Mouse (Mus musculus) embryonic facial prominence, embryonic 13.5 days (tissue): Measurements from ENCODE around the gene Cyp27b1. TPM values are rescaled to one million over a fixed set of nuclear protein-coding genes. Genes with fewer than 3 reads are reported as not detected.
A peak's percentile ranks its signal among the peaks of the same experiment; 100 is the strongest.

Source experiments
- ATAC-seq: fragments of 200-750 bp; cut with Nextera tagmentation; 2 replicates; pipeline ENCODE4 v1.8.0; 2017; ENCODE audit warnings: low read depth; ENCODE audit not compliant: insufficient number of reproducible peaks, insufficient read depth, low FRiP score, low TSS enrichment
- H3K27ac ChIP-seq: fragments of 300-500 bp; sonication (generic); 2 replicates; pipeline ENCODE4 v1.5.1; 2015; ENCODE audit warnings: moderate library complexity, mild to moderate bottlenecking, inconsistent platforms
- H3K27me3 ChIP-seq: fragments of 300-500 bp; sonication (generic); 2 replicates; pipeline ENCODE4 v1.6.1; 2015; ENCODE audit warnings: mild to moderate bottlenecking, inconsistent platforms
- H3K36me3 ChIP-seq: fragments of 300-500 bp; sonication (generic); 2 replicates; pipeline ENCODE4 v1.6.1; 2015; ENCODE audit warnings: mild to moderate bottlenecking, inconsistent platforms
- H3K4me1 ChIP-seq: fragments of 300-500 bp; sonication (generic); 2 replicates; pipeline ENCODE4 v1.6.1; 2015; ENCODE audit warnings: inconsistent platforms
- H3K4me2 ChIP-seq: fragments of 300-500 bp; sonication (generic); 2 replicates; pipeline ENCODE4 v1.6.1; 2015; ENCODE audit warnings: moderate library complexity, mild to moderate bottlenecking, inconsistent platforms
- H3K4me3 ChIP-seq: fragments of 300-500 bp; sonication (generic); 2 replicates; pipeline ENCODE4 v1.5.1; 2015; ENCODE audit warnings: mild to moderate bottlenecking, inconsistent platforms
- H3K9ac ChIP-seq: fragments of 300-500 bp; sonication (generic); 2 replicates; pipeline ENCODE4 v1.6.1; 2015; ENCODE audit warnings: mild to moderate bottlenecking, inconsistent platforms
- H3K9me3 ChIP-seq: fragments of 300-500 bp; sonication (generic); 2 replicates; pipeline ENCODE4 v1.6.1; 2016; ENCODE audit warnings: inconsistent platforms
- WGBS: fragments of 180-500 bp; shearing (Covaris S2); methylation state at CpG from one replicate; pipeline ENCODE4 v1.1.7; 2015; ENCODE audit warnings: mixed read lengths; 5-methylcytosine and 5-hydroxymethylcytosine counted together
- polyA plus RNA-seq: library from polyadenylated mRNA; unstranded; fragments of >200 nt; fragmentation: Nextera tagmentation; extraction: Ambion mirVana; gene quantifications from 2 replicates; pipeline ENCODE4 v1.2.1, GENCODE M21; 2015

Gene Cyp27b1
- 0.08 and 0.11 TPM in 2 replicates for polyA plus RNA-seq

DNA sequence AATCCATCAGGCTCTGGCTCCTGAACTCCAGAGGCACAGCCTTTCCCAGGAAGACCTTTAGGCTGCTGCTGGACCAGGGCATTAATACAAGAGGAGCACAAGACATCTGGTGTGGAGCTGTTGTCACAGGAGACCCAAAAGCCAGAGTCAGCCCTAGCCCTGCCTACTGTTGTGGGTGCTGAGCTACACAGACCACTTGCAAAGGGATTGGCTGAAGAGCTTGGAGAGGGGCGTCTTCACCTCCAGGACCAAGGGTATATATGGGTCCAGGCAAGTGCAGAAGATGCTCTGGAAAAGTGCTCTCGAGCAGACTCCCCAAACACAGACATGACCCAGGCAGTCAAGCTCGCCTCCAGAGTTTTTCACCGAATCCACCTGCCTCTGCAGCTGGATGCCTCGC lies at the start of gene Cyp27b1:
Gene Cyp27b1 (plus strand): TSS at position 297 of the 400 bp plus-strand sequence.
- H3K4me3 ChIP-seq, result peak within 1 kb of the TSS; percentile 16
- peaks cover 35% of the 10 kb centered on the region for H3K36me3 ChIP-seq
- H3K4me2 ChIP-seq, result peak within 1 kb of the TSS; percentile 35
- 20% methylated on average over 5 of the region's 5 CpGs for WGBS
- H3K9me3 ChIP-seq, result no peaks in the 10 kb centered on the region
- peak within 1 kb of the TSS; percentile 11; the same call in 1 of the 2 replicates for H3K9ac ChIP-seq
- no peak for ATAC-seq
- H3K27me3 ChIP-seq, result peaks cover 58% of the 10 kb centered on the region
- peaks cover 15% of the 10 kb centered on the region for H3K4me1 ChIP-seq
- no peak within 1 kb of the TSS for H3K27ac ChIP-seq

DNA sequence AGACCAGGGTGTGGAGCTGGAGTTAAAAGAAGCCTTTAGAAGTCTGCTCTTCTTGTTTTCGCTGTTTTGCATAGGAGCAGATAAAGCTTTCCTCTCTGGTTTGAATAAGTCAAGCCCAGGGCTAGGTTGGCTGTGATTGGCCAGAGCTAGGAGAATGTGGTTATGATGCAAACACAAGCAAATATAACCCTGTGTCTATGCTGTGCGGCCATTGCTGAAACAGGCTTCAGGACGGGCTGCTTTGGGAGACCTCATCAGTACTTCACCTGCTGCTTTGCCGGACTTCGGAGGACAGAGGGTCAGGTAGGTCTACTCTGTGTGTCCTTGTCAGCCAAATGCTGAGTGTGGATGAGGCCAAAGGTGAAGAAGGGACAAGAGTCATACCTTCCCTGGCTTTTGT lies 47.5 kb upstream of the Cyp27b1 start, which contains the start of gene Avil:
Gene Avil (plus strand): TSS at position 181 of the 400 bp plus-strand sequence.
- H3K27ac ChIP-seq, result peak within 1 kb of the TSS; percentile 57; the same call in 1 of the 2 replicates
- H3K36me3 ChIP-seq, result peaks cover 43% of the 10 kb centered on the region
- no peak within 1 kb of the TSS for H3K4me3 ChIP-seq
- H3K9ac ChIP-seq, result no peak within 1 kb of the TSS
- no peaks in the 10 kb centered on the region for H3K27me3 ChIP-seq
- H3K4me2 ChIP-seq, result no peak within 1 kb of the TSS
- no peak for ATAC-seq
- H3K4me1 ChIP-seq, result peaks cover 7% of the 10 kb centered on the region
- H3K9me3 ChIP-seq, result no peaks in the 10 kb centered on the region
- WGBS, result 90% methylated on average over 5 of the region's 5 CpGs

DNA sequence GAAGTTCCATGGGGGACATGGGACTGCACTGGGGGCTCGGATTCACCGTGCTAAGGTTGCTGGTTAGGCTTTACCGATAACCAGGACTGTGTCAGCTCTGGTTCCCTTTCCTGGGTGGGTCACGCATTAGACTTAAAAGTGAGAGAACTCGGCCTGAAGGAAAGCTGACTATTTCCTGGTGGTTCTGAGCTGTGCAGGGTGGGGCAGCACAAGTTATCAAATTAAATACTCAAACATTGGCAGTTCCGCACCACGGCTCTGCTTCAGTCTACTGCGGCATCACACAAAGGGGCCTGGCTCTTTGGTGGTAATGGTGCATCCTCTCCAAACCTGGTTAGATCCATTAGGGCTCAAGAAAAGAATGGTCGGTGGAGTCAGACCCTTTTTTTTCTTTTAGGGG lies 46.8 kb upstream of the Cyp27b1 start:
- Histone ChIP-seq H3K9ac (no peak overlapping the region), H3K9me3 (no peaks in the 10 kb centered on the region), H3K27me3 (no peaks in the 10 kb centered on the region), H3K27ac (peak overlapping the region; percentile 57; the same call in 1 of the 2 replicates), H3K36me3 (peaks cover 35% of the 10 kb centered on the region), H3K4me3 (no peak overlapping the region), H3K4me1 (peaks cover 7% of the 10 kb centered on the region), H3K4me2 (no peak overlapping the region)
- 81% methylated on average over 9 of the region's 9 CpGs for WGBS
- no peak for ATAC-seq

- 68% methylated on average over 1 of the region's 1 CpGs for WGBS
- H3K4me1 ChIP-seq, result peaks cover 7% of the 10 kb centered on the region
- H3K9ac ChIP-seq, result no peak overlapping the region
- no peaks in the 10 kb centered on the region for H3K9me3 ChIP-seq
- no peak overlapping the region for H3K4me3 ChIP-seq
- H3K36me3 ChIP-seq, result peaks cover 35% of the 10 kb centered on the region
- H3K27ac ChIP-seq, result no peak overlapping the region
- no peak for ATAC-seq
- H3K4me2 ChIP-seq, result no peak overlapping the region
- no peaks in the 10 kb centered on the region for H3K27me3 ChIP-seq
Measured at GRCm38 (mm10) chr10:127002056-127002455, 46.0 kb upstream of the Cyp27b1 start.

- WGBS, result 91% methylated on average over 5 of the region's 5 CpGs
- peaks cover 2% of the 10 kb centered on the region; the same call in 1 of the 2 replicates for H3K4me1 ChIP-seq
- no peak overlapping the region for H3K9ac ChIP-seq
- no peaks in the 10 kb centered on the region for H3K9me3 ChIP-seq
- peaks cover 29% of the 10 kb centered on the region for H3K36me3 ChIP-seq
- no peaks in the 10 kb centered on the region for H3K27me3 ChIP-seq
- no peak for ATAC-seq
- no peak overlapping the region for H3K27ac ChIP-seq
- H3K4me3 ChIP-seq, result no peak overlapping the region
- no peak overlapping the region for H3K4me2 ChIP-seq
Measured at GRCm38 (mm10) chr10:127002765-127003164, 45.3 kb upstream of the Cyp27b1 start.

DNA sequence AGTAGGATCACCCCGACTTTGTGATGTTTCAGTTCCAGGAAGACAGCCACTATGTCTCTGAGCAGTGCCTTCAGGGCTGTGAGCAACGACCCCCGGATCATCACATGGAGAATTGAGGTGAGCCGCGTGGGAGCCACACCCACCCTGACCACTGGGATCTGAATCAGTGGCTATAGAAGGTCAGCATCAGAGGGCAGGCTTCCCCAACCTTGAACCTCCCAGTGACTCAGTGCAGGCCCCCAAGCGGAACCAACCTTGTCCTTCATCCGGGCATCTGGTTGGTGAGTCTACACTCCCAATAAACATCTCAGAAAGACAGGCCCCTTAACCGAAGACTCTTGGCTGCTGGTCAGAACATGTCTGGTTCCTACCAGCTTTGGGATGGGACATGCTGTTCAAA lies 44.7 kb upstream of the Cyp27b1 start:
- Histone ChIP-seq H3K9me3 (no peaks in the 10 kb centered on the region), H3K4me1 (no peaks in the 10 kb centered on the region), H3K4me2 (no peak overlapping the region), H3K27ac (no peak overlapping the region), H3K27me3 (no peaks in the 10 kb centered on the region), H3K36me3 (peaks cover 23% of the 10 kb centered on the region), H3K4me3 (no peak overlapping the region), H3K9ac (no peak overlapping the region)
- no peak for ATAC-seq
- WGBS, result 85% methylated on average over 8 of the region's 8 CpGs

DNA sequence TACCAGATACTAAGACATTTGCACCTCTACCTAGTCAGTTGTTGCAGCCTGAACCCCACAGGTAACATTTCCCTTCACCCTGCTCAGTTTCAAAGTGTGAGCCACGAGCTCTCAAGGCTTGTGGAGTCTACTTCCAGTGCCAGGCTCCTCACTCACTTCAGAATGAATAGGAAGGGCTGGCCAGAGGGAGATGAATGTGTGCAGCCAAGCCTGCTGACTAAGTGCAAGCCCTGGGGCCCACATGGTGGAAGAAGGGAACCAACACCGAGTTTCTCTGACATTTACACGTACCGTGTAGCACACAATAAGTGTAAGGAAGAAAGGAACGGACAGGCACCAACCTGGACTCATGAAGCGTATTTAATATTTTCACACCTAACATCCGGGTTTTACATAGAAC lies 44.2 kb upstream of the Cyp27b1 start:
- Histone ChIP-seq H3K27ac (no peak overlapping the region), H3K9ac (no peak overlapping the region), H3K36me3 (peaks cover 18% of the 10 kb centered on the region), H3K27me3 (no peaks in the 10 kb centered on the region), H3K9me3 (no peaks in the 10 kb centered on the region), H3K4me3 (no peak overlapping the region), H3K4me1 (no peaks in the 10 kb centered on the region), H3K4me2 (no peak overlapping the region)
- ATAC-seq, result no peak
- 84% methylated on average over 7 of the region's 7 CpGs for WGBS

DNA sequence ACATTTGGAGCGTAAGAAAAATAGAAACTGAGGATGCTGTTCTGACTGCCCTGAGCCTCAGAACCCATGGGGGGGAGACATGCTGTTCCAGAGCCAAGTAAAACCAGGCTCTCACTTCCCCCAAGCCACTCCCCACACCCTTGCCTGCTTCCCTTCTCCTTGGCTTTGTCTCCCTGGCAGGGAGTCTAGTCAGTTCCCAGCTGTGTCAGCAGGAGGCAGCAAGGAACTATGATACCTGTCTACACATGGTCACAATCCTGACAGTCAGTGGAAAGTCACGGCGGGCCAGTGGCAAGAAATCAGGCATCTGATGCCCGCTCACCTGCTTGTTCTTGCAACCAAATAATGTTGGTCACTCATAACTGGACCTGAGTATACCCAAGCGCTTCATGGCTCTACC lies 31.6 kb upstream of the Cyp27b1 start:
- ATAC-seq, result no peak; the same call in 1 of the 2 replicates
- H3K36me3 ChIP-seq, result 0 out of 2 replicates have a peak, but pooled peaks cover 6% of the 10 kb centered on the region
- H3K27ac ChIP-seq, result no peak overlapping the region
- H3K27me3 ChIP-seq, result no peaks in the 10 kb centered on the region
- H3K4me3 ChIP-seq, result no peak overlapping the region
- H3K4me1 ChIP-seq, result peaks cover 7% of the 10 kb centered on the region
- no peaks in the 10 kb centered on the region for H3K9me3 ChIP-seq
- H3K4me2 ChIP-seq, result no peak overlapping the region
- no peak overlapping the region for H3K9ac ChIP-seq
- 58% methylated on average over 5 of the region's 5 CpGs for WGBS

DNA sequence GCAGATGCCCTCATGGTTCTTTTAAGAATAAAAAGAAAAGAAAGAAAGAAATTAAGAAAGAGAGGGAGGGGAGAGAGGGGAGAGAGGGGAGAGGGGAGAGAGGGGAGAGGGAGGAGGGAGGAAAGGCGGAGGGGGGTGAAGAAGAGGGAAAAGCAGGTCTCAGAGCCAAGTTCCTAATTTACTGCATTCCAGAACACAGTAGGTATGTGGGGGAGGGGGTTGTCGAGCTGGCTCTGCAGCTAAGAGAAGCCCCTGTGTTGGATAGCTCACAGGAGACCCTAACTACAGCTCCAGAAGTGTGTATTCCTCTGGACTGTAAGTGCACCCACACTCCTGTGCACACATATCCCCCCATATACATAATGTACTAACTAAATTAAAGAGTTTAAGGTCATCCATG lies 31.0 kb upstream of the Cyp27b1 start:
- no peak overlapping the region for H3K27ac ChIP-seq
- peaks cover 7% of the 10 kb centered on the region for H3K4me1 ChIP-seq
- H3K9me3 ChIP-seq, result no peaks in the 10 kb centered on the region
- peaks cover 11% of the 10 kb centered on the region for H3K36me3 ChIP-seq
- H3K4me2 ChIP-seq, result no peak overlapping the region
- no peak for ATAC-seq
- WGBS, result 3% methylated on average over 2 of the region's 2 CpGs
- H3K4me3 ChIP-seq, result no peak overlapping the region
- no peaks in the 10 kb centered on the region for H3K27me3 ChIP-seq
- H3K9ac ChIP-seq, result no peak overlapping the region; the same call in 1 of the 2 replicates

GRCm38 (mm10) chr10:127018422-127018821 lies 29.6 kb upstream of the Cyp27b1 start:
- no peak overlapping the region for H3K4me3 ChIP-seq
- no peak overlapping the region for H3K9ac ChIP-seq
- H3K4me2 ChIP-seq, result no peak overlapping the region
- H3K4me1 ChIP-seq, result peaks cover 7% of the 10 kb centered on the region
- H3K9me3 ChIP-seq, result no peaks in the 10 kb centered on the region
- no peak for ATAC-seq
- no peaks in the 10 kb centered on the region for H3K27me3 ChIP-seq
- WGBS, result 76% methylated on average over 16 of the region's 16 CpGs
- H3K36me3 ChIP-seq, result peaks cover 19% of the 10 kb centered on the region
- H3K27ac ChIP-seq, result no peak overlapping the region

DNA sequence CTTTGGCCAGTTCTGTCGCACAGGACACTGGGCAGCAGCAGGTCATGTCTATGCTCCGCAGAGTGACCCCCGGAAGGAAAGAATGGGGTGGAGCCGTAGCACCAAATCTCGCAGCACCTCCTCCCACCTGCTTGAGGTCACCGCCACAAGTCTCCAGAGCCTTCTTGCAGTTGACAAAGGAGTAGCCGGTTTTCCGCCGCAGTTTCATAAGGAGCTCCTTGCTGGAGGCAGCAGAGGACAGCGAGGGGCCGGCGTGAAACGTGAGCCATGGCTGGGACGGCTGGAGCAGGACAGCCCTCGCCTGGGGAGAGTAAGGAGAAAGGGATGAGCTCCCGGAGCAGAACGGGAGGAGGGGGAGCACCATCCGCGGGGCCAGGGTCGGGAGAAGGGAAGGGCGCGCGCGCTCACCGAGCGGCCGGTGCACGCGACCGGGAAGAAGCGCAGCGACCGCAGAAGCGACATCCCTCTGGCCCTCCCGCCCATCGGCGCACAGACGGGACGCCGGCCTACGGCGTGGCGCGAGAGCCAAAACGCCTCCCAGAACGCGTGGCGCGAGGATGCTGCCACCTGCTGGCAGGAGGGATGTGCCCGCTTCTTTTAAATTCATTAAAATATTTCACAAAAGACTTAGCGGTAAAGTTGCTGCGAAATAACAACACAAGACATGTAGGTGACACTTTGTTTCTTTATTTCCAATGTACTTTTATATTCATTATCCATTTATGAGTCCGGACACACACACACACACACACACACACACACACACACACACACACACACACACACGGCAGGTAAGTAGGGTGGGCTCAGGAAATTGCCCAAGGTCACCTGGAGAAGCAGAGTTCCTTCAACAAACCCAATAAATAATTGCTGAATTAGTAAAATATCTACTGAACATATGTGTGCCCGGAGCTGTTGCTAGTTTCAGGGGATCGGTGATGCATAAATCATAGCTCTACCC lies 17.4 kb upstream of the Cyp27b1 start, which contains the start of gene Tsfm:
Gene Tsfm (minus strand): TSS at position 505 of the 961 bp plus-strand sequence.
- H3K27me3 ChIP-seq, result no peaks in the 10 kb centered on the region
- peaks cover 10% of the 10 kb centered on the region for H3K4me1 ChIP-seq
- H3K4me2 ChIP-seq, result peak within 1 kb of the TSS; percentile 89
- WGBS, result 5% methylated on average over 56 of the region's 56 CpGs
- ATAC-seq, result peak; percentile 74; the same call in 1 of the 2 replicates
- peaks cover 39% of the 10 kb centered on the region for H3K36me3 ChIP-seq
- peak within 1 kb of the TSS; percentile 91 for H3K4me3 ChIP-seq
- peak within 1 kb of the TSS; percentile 92 for H3K9ac ChIP-seq
- no peaks in the 10 kb centered on the region for H3K9me3 ChIP-seq
- H3K27ac ChIP-seq, result peak within 1 kb of the TSS; percentile 55; the same call in 1 of the 2 replicates
